Mouse (Mus musculus) gastrocnemius, postnatal 4 days (tissue): ENCODE data around the gene Gpr143. TPM values are rescaled to one million over a fixed set of nuclear protein-coding genes. Genes with fewer than 3 reads are reported as not detected.

Experiments
- total RNA-seq, 2 experiments: library from RNA; stranded (reverse); gene quantifications; 2 replicates each; pipeline ENCODE4 v1.2.3; 2021

Gene Gpr143
- total RNA-seq, 2 experiments from 2014 or later: 0.31 TPM; not detected in 1

Other genes starting within 250 kb of the Gpr143 start
- not detected for gene Cldn34a, start 218.6 kb upstream of the Gpr143 start, total RNA-seq
- 1 to 10 TPM; 8.3 to 8.6 TPM for gene Shroom2, start 12.5 kb upstream of the Gpr143 start, total RNA-seq
- under 1 TPM; 0.59 to 0.73 TPM for gene Usp51, start 224.5 kb downstream of the Gpr143 start, total RNA-seq